In genomic region chr13:73019181-73019580, GRCm38 (mm10) we compare ENCODE assay signal across 25 mouse cellular contexts.
DNase-seq lines count a peak whose midpoint lies in the region; ATAC-seq lines count a peak whose summit lies in the region.
"Had no signal": no experiment of that assay in that cellular context is flagged by ENCODE, and none has a peak within 500 bp of the region (broad histone marks: within the 10 kb centered on the region; RNA-seq: fewer than 3 reads in every experiment).

No protein-coding gene starts in this region.

- H3K4me3 ChIP-seq in hindbrain, embryonic 10.5 days, result no peak overlapping the region
- no peak overlapping the region for H3K4me3 ChIP-seq in hindbrain, embryonic 12.5 days
- H3K4me3 ChIP-seq in midbrain, embryonic 11.5 days (ENCODE audit: low read depth, low read length), result no peak overlapping the region
- H3K4me3 ChIP-seq in midbrain, embryonic 14.5 days (replicated peaks; ENCODE audit: low read depth, low read length), result no peak overlapping the region
- H3K4me3 ChIP-seq: embryonic facial prominence, embryonic 10.5 days; embryonic facial prominence, embryonic 12.5 days; forebrain, embryonic 13.5 days; forebrain, embryonic 15.5 days had no signal

- no peaks in the 10 kb centered on the region for H3K36me3 ChIP-seq in hindbrain, embryonic 10.5 days
- no peaks in the 10 kb centered on the region for H3K36me3 ChIP-seq in hindbrain, embryonic 12.5 days
- H3K36me3 ChIP-seq in midbrain, embryonic 11.5 days (ENCODE audit: control insufficient read depth, insufficient read depth, low read length), result no peaks in the 10 kb centered on the region
- H3K36me3 ChIP-seq in midbrain, embryonic 14.5 days (ENCODE audit: control insufficient read depth, insufficient read depth, low read length), result no peaks in the 10 kb centered on the region
- H3K36me3 ChIP-seq: embryonic facial prominence, embryonic 10.5 days; embryonic facial prominence, embryonic 12.5 days; forebrain, embryonic 15.5 days; G1E had no signal

- H3K4me1 ChIP-seq in hindbrain, embryonic 10.5 days (replicated peaks), result peaks cover 20% of the 10 kb centered on the region
- H3K4me1 ChIP-seq in hindbrain, embryonic 12.5 days, result 0 out of 2 replicates have a peak, but pooled peaks cover 2% of the 10 kb centered on the region
- 0 out of 2 replicates have a peak, but pooled peaks cover 3% of the 10 kb centered on the region for H3K4me1 ChIP-seq in midbrain, embryonic 11.5 days (ENCODE audit: control insufficient read depth, insufficient read depth, low read length)
- no peaks in the 10 kb centered on the region for H3K4me1 ChIP-seq in midbrain, embryonic 14.5 days (ENCODE audit: control insufficient read depth, insufficient read depth, low read length)
- H3K4me1 ChIP-seq: embryonic facial prominence, embryonic 10.5 days; embryonic facial prominence, embryonic 12.5 days; forebrain, embryonic 13.5 days; forebrain, embryonic 15.5 days had no signal

- peak; percentile 8 for DNase-seq in embryo, embryonic 10 days (ENCODE audit: low spot score)
- DNase-seq in embryo, embryonic 11 days, result no peak
- no peak for DNase-seq in hindbrain, embryonic 10.5 days (ENCODE audit: low spot score)
- no peak for DNase-seq in midbrain, embryonic 11.5 days (ENCODE audit: low spot score, missing footprints)
- DNase-seq in midbrain, embryonic 14.5 days, result no peak
- DNase-seq: adrenal gland, adult 8-10 months; adrenal gland, postnatal 14 days; adrenal gland, postnatal 36 days; B cell, adult 2 months; cerebellum, adult 11-12 months; cerebellum, adult 2 months; cerebellum, adult 9-10 months; cerebellum, postnatal 10 days; cerebellum, postnatal 25 days; forebrain, postnatal 0 days had no signal

- H3K27ac ChIP-seq in hindbrain, embryonic 10.5 days, result peak overlapping the region; percentile 56; the same call in 1 of the 2 replicates
- H3K27ac ChIP-seq in hindbrain, embryonic 12.5 days, result no peak overlapping the region
- H3K27ac ChIP-seq in midbrain, embryonic 11.5 days (ENCODE audit: low read depth, low read length), result no peak overlapping the region
- H3K27ac ChIP-seq in midbrain, embryonic 14.5 days (replicated peaks; ENCODE audit: low read depth, low read length), result no peak overlapping the region
- H3K27ac ChIP-seq: embryonic facial prominence, embryonic 10.5 days; embryonic facial prominence, embryonic 12.5 days; forebrain, embryonic 13.5 days; forebrain, embryonic 15.5 days had no signal

- no peaks in the 10 kb centered on the region for H3K9me3 ChIP-seq in hindbrain, embryonic 10.5 days
- no peaks in the 10 kb centered on the region for H3K9me3 ChIP-seq in hindbrain, embryonic 12.5 days (replicated peaks)
- no peaks in the 10 kb centered on the region for H3K9me3 ChIP-seq in midbrain, embryonic 11.5 days (ENCODE audit: control insufficient read depth, low read length)
- H3K9me3 ChIP-seq in midbrain, embryonic 14.5 days (ENCODE audit: control insufficient read depth, low read length), result no peaks in the 10 kb centered on the region
- H3K9me3 ChIP-seq: embryonic facial prominence, embryonic 10.5 days; embryonic facial prominence, embryonic 12.5 days; forebrain, embryonic 13.5 days; forebrain, embryonic 15.5 days had no signal

- H3K4me2 ChIP-seq in hindbrain, embryonic 12.5 days (replicated peaks), result no peak overlapping the region
- no peak overlapping the region for H3K4me2 ChIP-seq in midbrain, embryonic 11.5 days
- no peak overlapping the region for H3K4me2 ChIP-seq in midbrain, embryonic 14.5 days (ENCODE audit: low read length)
- H3K4me2 ChIP-seq: embryonic facial prominence, embryonic 12.5 days; forebrain, embryonic 13.5 days; forebrain, embryonic 15.5 days had no signal

- H3K9ac ChIP-seq in hindbrain, embryonic 12.5 days, result no peak overlapping the region
- no peak overlapping the region for H3K9ac ChIP-seq in midbrain, embryonic 11.5 days (ENCODE audit: low read length)
- no peak overlapping the region for H3K9ac ChIP-seq in midbrain, embryonic 14.5 days (replicated peaks; ENCODE audit: low read length)
- H3K9ac ChIP-seq: embryonic facial prominence, embryonic 12.5 days; forebrain, embryonic 13.5 days; forebrain, embryonic 15.5 days; forebrain, postnatal 0 days had no signal

- 65% methylated on average over 10 of the region's 10 CpGs for WGBS in hindbrain, embryonic 10.5 days
- 63% methylated on average over 10 of the region's 10 CpGs for WGBS in hindbrain, embryonic 12.5 days
- WGBS in midbrain, embryonic 11.5 days, result 62% methylated on average over 10 of the region's 10 CpGs
- WGBS in midbrain, embryonic 14.5 days, result 47% methylated on average over 10 of the region's 10 CpGs

- H3K27me3 ChIP-seq in hindbrain, embryonic 10.5 days (ENCODE audit: insufficient read depth, poor library complexity, severe bottlenecking), result peaks cover 15% of the 10 kb centered on the region; the same call in 1 of the 2 replicates
- H3K27me3 ChIP-seq in hindbrain, embryonic 12.5 days, result peaks cover 9% of the 10 kb centered on the region; the same call in 1 of the 2 replicates
- H3K27me3 ChIP-seq in midbrain, embryonic 11.5 days (ENCODE audit: control insufficient read depth, insufficient read depth, low read length), result peaks cover 3% of the 10 kb centered on the region
- H3K27me3 ChIP-seq in midbrain, embryonic 14.5 days (ENCODE audit: control insufficient read depth, insufficient read depth, low read length), result no peaks in the 10 kb centered on the region
- H3K27me3 ChIP-seq: CH12.LX; forebrain, embryonic 15.5 days; Patski had no signal

- no peak for ATAC-seq in hindbrain, embryonic 12.5 days (ENCODE audit: low FRiP score)
- ATAC-seq in midbrain, embryonic 11.5 days (ENCODE audit: low FRiP score), result 0 out of 2 replicates have a peak, but pooled peaks have one; percentile 24
- no peak for ATAC-seq in midbrain, embryonic 14.5 days (ENCODE audit: low FRiP score, low TSS enrichment)
- ATAC-seq: activated CD4-positive, CD25-positive, alpha-beta regulatory T cell, adult 4 months; CD4-positive, CD25-positive, alpha-beta regulatory T cell, adult 4 months; forebrain, embryonic 13.5 days; forebrain, embryonic 15.5 days; forebrain, postnatal 0 days; Patski had no signal
